In the genomic region with DNA sequence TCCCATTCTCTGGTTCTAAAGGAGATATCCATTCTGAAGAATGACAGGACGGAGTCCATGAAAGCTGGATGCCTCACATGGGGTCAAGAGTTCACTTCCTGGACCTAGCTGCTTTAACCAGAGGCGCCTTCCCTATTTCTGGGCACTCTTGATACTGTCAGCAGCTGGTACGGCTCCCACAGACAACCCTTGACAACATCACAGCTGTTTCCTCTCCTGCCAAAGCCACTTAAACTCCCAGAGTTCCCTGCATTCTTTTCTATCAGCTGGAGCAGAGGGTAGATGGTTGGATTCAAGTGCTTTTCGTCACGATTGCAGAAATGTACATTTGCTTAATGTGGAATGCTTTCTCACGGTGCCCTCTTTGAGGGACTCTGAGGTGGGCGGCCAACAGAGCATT, we compare ENCODE assay signal across 11 mouse cellular contexts.
A peak's percentile ranks its signal among the peaks of the same experiment; 100 is the strongest.
DNase-seq lines count a peak whose midpoint lies in the region; TF ChIP-seq lines count a peak whose summit lies in the region.
"Had no signal": no experiment of that assay in that cellular context is flagged by ENCODE, and none has a peak within 500 bp of the region (broad histone marks: within the 10 kb centered on the region; RNA-seq: fewer than 3 reads in every experiment).

No protein-coding gene starts in this region.

- WGBS in heart, embryonic 10.5 days: 12% methylated on average over 7 of the region's 7 CpGs
- 37% methylated on average over 7 of the region's 7 CpGs for WGBS in thymus, adult 2 months

- TF ChIP-seq CTCF in thymus, adult 2 months (IDR thresholded peaks at IDR 0.05; ENCODE audit: borderline replicate concordance, control insufficient read depth, extremely low read depth, insufficient read depth, low read length, poor library complexity): no peak

- no peaks in the 10 kb centered on the region for H3K9me3 ChIP-seq in heart, embryonic 10.5 days

- H3K27me3 ChIP-seq in heart, embryonic 10.5 days (ENCODE audit: insufficient read depth, poor library complexity, severe bottlenecking): no peaks in the 10 kb centered on the region
- H3K27me3 ChIP-seq in thymus, adult 2 months (ENCODE audit: control insufficient read depth, insufficient read depth, low read length): no peaks in the 10 kb centered on the region
- H3K27me3 ChIP-seq: Patski had no signal

- peaks cover 61% of the 10 kb centered on the region for H3K4me1 ChIP-seq in heart, embryonic 10.5 days
- no peaks in the 10 kb centered on the region for H3K4me1 ChIP-seq in thymus, adult 2 months (replicated peaks; ENCODE audit: control insufficient read depth, insufficient read depth, low read length)

- peak overlapping the region; percentile 62 for H3K27ac ChIP-seq in heart, embryonic 10.5 days
- no peak overlapping the region for H3K27ac ChIP-seq in thymus, adult 2 months (ENCODE audit: control insufficient read depth, insufficient read depth, low read length)

- TF ChIP-seq POLR2A in thymus, adult 2 months (IDR thresholded peaks at IDR 0.05; ENCODE audit: control insufficient read depth, extremely low read depth, insufficient read depth, low read length, poor library complexity): no peak

- no peaks in the 10 kb centered on the region for H3K36me3 ChIP-seq in heart, embryonic 10.5 days
- H3K36me3 ChIP-seq in thymus, adult 2 months (ENCODE audit: control insufficient read depth, insufficient read depth, low read length): no peaks in the 10 kb centered on the region

- DNase-seq in embryo, embryonic 11.5 days (ENCODE audit: low read depth, low spot score): peak; percentile 22
- peak; percentile 94 for DNase-seq in heart, embryonic 10.5 days (ENCODE audit: low spot score)
- DNase-seq in kidney, adult 9 months: peak; percentile 70
- DNase-seq in lung, postnatal 14 days: peak; percentile 60
- no peak for DNase-seq in testis, postnatal 10 days (ENCODE audit: low spot score)
- no peak for DNase-seq in layer of hippocampus, postnatal 36 days
- DNase-seq in thymus, adult 2 months: no peak
- no peak for DNase-seq in cerebellum, adult 8-10 months
- DNase-seq: layer of hippocampus, adult 9-11 months; thymus, adult 18-20 months had no signal

- H3K4me3 ChIP-seq in heart, embryonic 10.5 days: 0 out of 2 replicates have a peak overlapping the region, but pooled peaks have one; percentile 8
- H3K4me3 ChIP-seq in thymus, adult 2 months (ENCODE audit: control insufficient read depth, insufficient read depth, low read length): no peak overlapping the region

Comparison
In these comparisons a context has a peak if more than half of its experiments do, and no peak if none do; other contexts are left out.
1. DNase-seq: peak in embryo, embryonic 11.5 days (single experiment), heart, embryonic 10.5 days (single experiment), kidney, adult 9 months (single experiment) and lung, postnatal 14 days (single experiment); none in testis, postnatal 10 days (single experiment), layer of hippocampus, postnatal 36 days (0 of 2), thymus, adult 2 months (single experiment) and cerebellum, adult 8-10 months (single experiment).